Mouse (Mus musculus): ENCODE measurements around the gene Mfap4. TPM values are rescaled to one million over a fixed set of nuclear protein-coding genes. Genes with fewer than 3 reads are reported as not detected.

Gene Mfap4
- total RNA-seq (2021): 10 to 100 TPM in 1 of 2 experiments, 1 to 10 TPM in 1; 7.8 to 10.9 TPM
- long read RNA-seq, experiment 1, transcript Mfap4-202 (6 exons, 1,722 nt): major isoform, 7 of 9 reads
- long read RNA-seq, experiment 1, partial matches to known transcripts: 1 of 9 reads
- long read RNA-seq, experiment 1, other reads (novel, unspliced or antisense): 0 of 9 reads
- long read RNA-seq, experiment 2, partial matches to known transcripts: 0 of 6 reads
- long read RNA-seq, experiment 2, other reads (novel, unspliced or antisense): 3 of 6 reads

DNA sequence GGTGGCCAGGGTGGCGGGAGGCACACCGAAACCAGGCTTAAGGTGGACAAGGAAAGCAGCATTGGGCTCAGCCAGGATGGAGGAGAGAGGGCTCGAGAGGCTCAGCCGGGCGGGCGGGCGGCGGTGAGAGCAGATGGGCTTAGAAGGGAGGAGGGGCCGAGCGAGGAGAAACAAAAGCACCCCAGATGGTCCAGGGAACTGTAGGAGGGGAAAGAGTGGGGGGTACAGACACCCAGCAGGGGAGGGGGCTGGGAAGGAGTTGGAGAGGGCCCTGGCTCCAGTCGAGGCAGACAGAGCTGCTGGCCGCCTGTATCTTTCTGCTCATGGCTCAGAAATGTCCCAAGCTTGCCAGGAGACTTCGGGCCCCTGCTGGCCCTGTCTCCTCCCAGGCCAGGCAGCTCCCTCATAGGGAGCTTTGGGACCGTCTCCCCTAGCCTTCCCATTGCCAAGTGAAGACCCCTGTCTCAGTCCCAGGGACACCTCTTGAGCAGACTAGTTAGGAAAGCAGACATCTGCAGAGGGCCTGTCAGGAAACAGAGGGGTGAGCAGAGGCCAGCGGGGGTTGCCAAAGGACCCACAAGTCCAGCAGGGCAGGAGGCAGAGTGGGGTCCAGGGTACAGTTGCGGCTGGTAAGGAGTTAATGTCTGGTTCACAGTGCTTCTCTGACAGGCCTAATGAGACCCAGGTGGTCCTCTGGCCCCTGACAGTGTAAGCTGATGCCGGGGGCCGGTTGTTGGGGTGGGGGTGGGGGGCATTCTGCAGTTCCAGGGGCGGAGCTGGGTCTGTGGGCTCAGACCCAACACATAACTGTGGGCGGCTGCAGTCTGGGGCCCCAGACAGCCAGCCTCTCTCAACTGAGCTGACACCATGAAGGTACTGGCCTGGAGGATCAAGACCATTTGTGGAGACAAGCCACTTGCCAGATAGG lies at the start of gene Mfap4:
Gene Mfap4, plus strand, starts transcription at position 819 of the 928 bp plus-strand sequence.
- no peak for DNase-seq

DNA sequence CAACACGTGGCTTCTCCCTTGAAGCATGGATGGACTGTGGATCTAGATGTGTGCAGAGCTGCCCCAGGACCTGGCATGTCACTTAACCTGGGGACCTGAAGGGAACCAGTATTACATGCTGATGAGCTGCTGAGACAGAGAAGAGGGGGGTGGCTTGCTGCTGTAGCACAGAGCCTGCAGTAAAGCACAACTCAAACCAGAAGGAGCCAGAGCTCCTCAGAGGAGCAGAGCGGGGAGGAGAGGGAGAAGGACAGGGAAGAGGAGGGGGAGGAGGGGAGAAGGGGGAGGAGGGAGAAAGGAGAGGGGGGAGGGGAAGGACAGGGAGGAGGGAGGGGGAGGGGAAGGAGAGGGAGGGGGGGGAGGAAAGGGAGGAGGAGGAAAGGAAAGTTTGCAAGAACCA lies 48.9 kb upstream of the Mfap4 start:
- DNase-seq: no peak

DNA sequence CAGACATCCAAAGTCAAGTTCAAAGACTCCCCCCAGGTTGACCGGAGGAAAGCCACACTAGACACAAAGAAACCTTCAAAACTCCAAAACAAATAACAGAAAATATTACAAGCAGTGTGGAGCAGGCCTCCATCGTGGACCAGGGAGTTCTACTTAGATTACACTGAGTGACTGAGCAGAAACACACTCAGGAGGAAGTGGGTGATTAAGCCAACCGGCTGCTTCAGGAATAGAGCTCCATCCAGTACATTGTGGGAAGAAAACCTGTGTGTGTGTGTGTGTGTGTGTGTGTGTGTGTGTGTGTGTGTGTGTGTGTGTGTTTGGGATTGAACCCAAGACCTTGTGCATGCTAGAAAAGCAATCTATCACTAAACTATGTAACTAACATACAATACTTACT lies 46.1 kb upstream of the Mfap4 start:
- no peak for DNase-seq

DNA sequence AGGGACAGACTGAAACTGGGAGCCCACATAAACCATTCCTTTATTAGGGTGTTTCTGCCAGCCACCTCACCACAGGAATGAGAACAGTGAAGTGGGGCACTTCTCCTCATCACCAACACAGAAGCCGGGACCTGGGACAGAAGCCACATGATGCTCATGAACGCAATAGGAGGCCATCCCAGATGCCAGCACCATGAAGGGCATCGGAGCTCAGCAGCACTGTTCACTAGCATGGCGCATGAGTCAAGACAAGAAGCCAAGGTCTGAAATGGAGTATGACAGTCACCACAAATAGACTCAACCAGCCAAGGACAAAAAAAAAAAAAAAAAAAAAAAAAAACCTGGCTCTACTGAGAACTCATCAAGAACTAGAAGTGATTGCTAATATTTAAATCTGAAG lies 44.8 kb upstream of the Mfap4 start:
- peak; percentile 34 to 36 for DNase-seq

DNA sequence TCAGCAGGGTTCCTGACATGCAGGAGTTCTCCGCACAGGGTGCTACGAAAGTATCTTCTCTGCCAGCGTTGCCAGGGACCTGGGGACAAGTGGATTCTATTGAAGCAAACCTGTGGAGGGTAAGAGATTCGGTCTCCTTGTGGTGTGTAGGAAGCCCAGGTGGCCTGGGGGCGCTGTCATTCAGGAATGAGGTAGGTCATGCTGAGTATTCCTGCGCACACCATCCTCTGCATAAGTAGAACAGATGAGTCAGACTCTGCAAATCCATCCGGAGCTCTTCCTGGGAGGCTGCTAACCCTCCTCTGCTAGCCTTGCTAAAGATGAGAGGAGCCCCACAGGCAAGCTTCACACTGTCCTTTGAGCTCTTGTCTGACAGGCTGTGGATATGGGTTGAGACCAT lies 43.6 kb upstream of the Mfap4 start:
- no peak for DNase-seq

DNA sequence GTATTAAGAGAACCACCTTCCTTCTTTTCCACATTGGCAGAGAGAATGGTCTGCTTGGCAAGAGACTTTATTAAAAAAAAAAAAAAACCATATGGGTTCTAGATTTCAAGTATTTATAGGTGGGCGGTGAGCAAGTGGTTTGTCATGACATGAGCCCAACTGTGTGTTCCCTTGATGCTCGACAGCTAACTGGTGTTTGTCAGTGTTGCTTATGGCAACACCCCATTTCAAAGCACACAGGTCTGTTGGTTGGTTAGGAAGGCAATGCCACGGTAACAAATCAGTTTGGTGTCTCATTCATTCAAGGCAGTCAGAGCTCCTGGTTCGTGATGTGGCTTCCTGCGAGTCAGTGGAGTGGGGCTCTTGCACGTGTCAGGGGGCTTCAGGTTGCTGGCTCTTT lies 41.4 kb upstream of the Mfap4 start:
- DNase-seq: no peak

DNA sequence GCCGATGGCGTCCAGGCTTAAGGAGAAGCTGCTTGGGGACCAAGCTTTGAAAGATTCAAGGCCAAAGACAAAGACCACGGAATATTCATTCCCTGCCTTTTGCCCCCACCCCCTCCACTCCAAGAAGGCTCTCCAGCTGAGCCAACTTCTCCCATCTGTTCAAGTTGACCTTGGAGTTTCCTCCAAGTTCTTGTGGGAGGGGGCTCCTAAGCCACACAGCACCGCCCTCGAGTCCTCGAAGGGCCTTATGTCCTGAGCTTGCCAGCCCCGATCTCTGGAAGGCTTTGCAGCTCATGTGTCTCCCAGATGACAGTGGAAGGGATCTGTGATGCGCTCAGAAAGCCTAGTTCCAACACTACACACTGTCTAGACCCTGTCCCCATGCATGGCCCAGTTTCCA lies 37.9 kb upstream of the Mfap4 start:
- no peak for DNase-seq

DNA sequence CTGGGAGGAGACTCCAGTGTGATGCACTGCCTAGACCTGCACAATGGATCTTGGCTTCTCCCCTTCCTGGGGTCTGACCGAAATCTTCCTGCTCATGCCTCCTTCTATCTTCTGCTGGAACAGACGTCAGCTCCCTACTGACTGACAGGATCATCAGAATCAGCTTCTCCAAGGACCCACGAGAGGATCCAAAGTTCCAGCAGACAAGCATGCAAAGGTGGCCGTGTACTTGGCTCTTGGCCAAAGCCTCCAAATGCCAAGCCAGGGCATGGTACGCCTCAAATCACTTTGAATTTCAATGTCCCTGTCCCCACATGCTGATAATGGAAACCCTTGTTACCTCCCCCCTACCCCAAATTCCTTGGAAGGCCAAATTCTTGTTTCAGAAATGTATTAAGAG lies 37.2 kb upstream of the Mfap4 start:
- peak in 1 of 2 experiments; percentile 8 for DNase-seq

DNA sequence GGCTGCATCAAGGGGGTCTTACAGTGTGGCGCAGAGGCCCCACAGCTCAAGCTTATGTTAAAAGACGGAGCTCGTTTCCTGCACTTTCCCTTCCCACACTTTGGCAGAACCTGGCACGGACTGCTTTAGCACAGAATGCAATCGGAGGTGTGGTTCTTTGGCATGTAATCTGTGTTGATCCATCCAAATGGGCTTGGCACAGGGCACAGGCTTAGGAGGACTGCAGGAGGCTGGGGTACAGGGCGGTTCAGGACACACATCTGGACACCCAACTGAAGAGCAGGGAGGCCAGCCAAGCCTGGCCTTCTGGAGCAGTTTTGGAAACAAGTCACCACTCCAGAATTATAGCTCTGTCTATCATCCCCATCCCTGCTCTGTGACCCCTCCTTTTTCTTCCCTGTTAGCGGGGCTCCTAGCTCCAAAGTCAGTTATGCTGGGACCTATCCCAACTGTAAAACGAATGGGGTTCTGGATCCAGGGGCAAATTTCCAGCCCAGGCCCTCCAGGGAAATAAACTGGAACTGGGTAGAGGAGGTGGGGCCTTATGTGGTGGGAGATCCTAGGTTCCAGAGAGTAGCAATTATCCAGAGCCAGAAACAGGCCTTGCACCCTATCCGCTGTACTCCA lies 36.5 kb upstream of the Mfap4 start:
- DNase-seq: peak in 1 of 2 experiments; percentile 26

DNA sequence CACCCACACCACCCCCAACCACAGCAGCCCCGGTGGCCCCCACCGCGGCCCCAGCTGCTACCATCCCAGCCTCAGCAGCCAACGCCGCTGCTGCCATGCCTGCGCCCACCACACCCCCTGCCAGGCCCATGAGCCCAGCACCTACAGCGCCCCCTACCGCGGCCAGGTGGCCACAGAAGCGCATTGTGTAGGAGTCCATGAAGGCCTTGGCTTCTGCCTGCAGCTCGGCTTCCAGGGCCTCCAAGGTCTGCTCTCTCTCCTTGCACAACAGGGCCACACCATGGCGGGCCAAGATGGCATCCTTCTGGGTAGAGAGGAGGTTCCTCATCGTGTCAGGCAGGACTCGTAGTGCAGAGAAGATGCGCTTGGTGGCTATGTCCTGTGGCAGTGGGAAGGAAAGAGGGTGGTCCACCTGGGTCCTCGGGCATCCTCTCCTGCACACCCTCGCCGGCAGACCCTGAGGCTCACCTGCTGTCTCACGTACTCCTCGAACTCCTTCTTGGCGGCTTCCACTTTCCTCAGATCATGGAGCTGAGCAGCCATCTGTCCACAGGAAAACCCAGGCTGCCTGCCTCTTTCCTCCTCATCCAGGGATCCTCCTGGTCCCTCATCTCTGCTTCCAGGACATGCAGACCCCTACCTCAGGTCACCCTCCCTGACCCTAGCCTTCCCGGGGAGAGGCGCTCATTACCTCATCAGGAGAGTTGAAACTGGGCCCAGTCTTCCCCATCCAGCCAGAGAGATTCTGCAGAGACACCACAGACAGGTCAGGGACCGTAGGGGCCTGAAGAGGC lies 35.5 kb upstream of the Mfap4 start:
- no peak for DNase-seq

DNA sequence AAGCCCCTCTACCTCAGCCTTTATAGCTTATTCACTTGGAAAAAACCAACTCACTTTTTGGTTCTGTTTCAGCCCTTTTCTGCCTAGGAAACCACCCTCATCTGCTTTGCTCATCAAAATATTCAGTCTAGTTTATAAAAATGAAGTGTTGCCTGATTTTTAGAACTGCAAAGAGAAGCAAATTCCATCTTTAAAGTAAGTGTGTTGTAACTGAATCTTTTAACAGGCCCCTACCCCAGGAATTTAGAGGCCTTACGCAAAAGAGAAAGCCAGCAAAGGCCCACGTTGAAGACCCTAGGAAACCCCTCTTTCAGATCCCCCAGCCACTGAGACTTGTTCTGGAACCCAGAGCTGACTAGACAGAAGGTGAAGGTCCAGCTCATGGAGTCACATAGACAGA lies 21.2 kb upstream of the Mfap4 start:
- no peak for DNase-seq

DNA sequence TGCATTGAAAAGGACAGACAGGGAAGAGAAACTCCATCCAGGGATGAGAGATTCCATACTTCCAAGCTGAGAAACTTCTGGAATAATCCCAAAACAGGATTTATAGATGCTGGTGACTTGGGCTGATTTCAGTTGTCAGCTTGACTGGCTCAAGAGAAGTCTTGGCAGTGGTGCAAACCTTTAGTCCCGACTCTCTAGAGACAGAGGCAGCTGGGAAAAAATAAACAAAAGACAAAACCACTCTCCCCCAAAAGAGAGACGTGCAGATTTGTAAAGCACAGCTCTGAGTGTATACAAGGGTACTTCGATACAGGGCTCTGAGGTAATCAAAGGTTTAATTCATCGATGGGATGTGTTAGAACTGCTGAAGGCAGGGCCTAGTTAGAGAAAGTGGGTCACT lies 19.8 kb upstream of the Mfap4 start:
- no peak for DNase-seq

DNA sequence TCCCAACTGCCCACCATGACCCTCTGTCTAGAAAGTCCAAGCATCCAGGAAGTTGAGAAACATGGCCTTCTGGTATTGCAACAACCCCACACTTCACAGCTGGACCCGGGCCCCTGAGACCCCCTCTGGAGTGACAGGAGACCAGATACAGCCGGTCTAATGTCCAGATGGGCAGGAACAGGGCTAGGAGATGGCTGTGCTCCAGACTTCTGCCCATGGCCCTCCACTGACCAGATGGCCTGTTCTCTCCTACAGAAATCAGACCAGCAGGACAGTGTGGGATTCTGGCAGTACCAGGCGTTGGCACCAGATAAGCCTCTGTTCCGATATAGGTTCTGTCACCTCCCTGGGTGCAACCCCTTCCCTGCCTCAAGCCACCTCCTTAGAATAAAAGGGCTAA lies 16.7 kb upstream of the Mfap4 start:
- DNase-seq: no peak

DNA sequence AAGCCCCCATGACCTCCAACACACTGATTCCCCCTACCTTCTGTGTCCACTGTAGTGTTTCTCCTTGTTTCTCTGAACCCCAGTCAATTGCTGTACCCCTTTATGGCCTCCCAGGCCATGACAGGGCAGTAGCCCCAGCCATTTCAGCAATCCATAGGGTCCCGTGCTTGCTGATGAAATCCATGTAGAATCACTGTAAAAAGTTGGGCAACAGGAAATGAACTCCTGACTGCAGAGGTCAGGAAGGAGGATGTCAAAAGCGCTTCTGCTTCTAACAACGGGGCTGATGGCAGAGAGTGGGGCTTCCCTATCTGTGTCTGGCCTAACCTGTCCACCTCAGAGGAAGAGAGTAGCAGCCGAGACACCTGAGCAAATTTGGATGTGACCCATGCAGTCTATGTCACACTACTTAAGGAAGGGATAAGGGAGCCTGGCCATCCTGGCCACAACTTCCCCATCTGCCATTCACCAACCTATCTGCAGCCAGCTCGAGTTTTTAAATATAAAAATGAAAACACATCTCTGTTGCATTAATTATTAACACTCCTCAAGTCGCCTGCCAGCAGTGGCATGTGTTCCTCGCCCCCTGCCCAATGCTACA lies 15.8 kb upstream of the Mfap4 start:
- DNase-seq: no peak

DNA sequence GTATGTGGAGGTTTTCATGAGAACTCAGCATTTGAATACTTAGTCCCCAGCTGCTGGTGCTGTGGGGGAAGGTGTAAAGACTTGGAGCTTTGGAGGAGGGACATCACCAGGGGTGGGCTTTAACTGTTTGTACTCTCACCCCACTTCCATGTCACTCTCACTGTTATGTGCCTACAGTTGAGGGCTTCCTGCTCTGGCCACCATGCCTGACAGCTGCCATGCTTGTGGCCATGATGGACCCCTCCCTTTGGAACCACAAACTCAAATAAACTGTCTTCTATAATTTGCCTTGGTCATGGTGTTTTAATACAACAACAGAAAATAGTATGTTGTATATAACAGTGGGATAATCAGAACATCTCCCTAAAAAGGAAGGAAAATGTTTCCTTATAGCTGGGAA lies 14.4 kb upstream of the Mfap4 start:
- DNase-seq: no peak

DNA sequence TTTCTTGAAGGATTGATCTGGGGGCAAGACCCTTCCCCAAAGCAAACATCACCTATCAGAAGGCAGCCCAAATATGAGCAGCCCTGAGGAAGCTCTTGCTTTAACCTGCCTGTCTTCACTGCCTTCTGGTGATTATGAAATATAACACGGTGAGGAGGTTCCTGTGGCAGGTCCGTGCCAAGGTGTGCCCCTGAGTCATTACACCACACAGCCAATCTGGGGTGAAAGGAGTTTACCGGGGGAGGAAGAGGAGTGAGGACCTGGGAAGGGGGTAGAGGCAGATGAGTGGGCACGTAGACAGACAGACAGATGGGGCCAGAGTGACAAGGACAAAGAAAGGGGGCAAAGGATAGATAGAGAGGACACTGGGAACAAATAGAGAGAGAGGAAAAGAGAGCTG lies 11.6 kb upstream of the Mfap4 start:
- DNase-seq: no peak

DNA sequence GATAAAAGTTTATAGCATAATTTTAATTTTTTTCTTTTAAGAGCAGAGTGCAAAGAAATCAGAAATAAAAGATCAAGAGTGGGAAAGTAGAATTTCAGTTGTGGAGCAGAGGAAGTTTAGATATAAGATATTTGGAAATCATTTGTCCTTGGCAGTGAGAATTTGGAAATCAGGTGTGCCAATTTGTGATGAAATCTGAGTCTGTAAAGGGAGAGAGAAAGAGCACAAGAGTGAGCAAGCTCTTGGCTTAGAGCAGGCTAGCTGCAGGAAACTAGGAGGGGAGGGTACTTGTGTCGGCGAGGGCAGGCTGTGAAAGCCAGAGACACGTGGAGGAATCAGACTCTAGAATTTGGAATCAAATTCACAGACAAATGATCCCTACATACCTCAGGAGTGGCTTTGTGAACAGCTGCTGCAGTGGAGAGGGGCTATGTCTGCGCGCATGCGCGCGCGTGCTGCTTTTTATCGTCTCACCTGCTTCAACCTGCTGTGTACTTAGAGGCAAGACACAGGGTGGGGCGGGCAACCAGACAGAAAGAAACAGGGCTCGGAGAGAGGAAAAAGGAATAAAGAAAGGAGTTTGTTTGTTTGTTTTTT lies 8.3 kb upstream of the Mfap4 start:
- DNase-seq: peak in 1 of 2 experiments; percentile 13

DNA sequence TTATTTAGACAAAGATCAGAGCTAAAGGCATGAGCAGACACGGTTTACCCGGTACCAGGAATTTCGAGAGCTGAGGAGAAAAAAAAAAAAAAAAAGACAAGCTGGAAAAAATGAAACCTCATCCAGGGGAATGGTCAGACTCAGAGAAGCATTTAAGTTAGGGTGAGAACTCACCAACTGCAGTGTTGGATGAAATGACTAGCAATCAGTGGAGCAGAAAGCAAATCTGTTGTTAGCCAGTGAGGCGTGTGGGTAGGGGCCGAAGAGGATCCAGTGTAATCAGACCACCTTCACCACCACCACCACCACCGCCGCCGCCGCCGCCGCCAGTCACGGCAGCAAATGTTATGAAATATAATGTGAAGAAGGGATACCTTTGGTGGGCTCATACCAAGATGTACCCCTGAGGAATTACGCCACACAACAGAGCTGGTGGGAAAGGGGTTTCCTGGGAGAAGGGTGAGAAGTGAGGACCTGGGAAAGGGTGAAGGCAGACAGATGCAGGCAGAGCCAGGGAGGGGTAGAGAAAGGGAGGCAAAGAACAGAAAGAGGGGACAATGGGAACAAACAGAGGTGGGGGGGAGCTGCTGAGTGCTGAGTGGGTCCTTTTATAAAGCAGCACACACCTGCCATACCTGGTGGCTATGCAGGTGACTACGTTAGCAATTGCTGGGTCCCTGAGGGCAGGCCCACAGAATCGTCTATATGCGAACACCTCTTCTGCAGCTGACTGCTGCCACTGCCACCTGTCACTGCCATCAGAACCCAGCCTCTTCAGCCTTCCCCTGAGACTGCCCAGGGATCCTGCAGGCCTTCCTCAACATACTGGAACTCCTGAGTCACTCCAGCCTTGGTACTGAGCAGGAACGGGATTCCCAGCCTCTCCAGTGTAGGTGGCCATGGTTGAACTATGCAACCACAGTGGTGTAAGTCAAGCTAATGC lies 7.4 kb upstream of the Mfap4 start:
- DNase-seq: no peak

DNA sequence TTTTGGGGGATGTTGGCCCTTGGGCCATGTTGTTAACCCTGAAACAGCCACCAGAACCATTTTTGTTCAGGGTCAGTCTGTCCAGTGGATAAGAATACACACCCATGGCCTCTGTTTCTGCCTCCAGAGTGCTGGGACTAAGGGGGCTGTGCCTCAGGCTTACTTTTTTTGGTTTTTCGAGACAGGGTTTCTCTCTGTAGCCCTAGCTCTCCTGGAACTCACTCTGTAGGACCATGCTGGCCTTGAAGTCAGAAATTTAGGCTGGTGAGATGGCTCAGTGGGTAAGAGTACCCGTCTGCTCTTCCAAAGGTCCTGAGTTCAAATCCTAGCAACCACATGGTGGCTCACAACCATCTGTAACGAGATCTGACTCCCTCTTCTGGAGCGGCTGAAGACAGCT lies 6.4 kb upstream of the Mfap4 start:
- no peak for DNase-seq
